Mouse (Mus musculus) testis, adult 2 months (tissue): ENCODE measurements around the gene Aspg. TPM values are rescaled to one million over a fixed set of nuclear protein-coding genes. Genes with fewer than 3 reads are reported as not detected.

Source experiments
- H3K27ac ChIP-seq: fragments of 200-500 bp; 2 replicates; pipeline ENCODE4 v1.5.1; 2012; ENCODE audit warnings: low read depth, low read length; ENCODE audit not compliant: control insufficient read depth, insufficient read depth
- H3K27me3 ChIP-seq: fragments of 200-500 bp; 2 replicates; pipeline ENCODE4 v1.6.1; 2012; ENCODE audit warnings: mild to moderate bottlenecking, low read length, moderate library complexity; ENCODE audit not compliant: control insufficient read depth, insufficient read depth
- H3K36me3 ChIP-seq: fragments of 200-500 bp; 2 replicates; pipeline ENCODE4 v1.6.1; 2012; ENCODE audit warnings: mild to moderate bottlenecking, low read length; ENCODE audit not compliant: control insufficient read depth, insufficient read depth
- H3K4me1 ChIP-seq: fragments of 200-500 bp; 2 replicates; pipeline ENCODE4 v1.6.1; 2012; ENCODE audit warnings: low read length; ENCODE audit not compliant: control insufficient read depth, insufficient read depth
- H3K4me3 ChIP-seq: fragments of 200-500 bp; 2 replicates; pipeline ENCODE4 v1.5.1; 2012; ENCODE audit warnings: low read depth, mild to moderate bottlenecking, low read length, moderate library complexity, mixed read lengths; ENCODE audit not compliant: control insufficient read depth
- CTCF ChIP-seq: fragments of 200-500 bp; IDR thresholded peaks from 2 replicates; pipeline ENCODE4 v1.5.1; 2012; ENCODE audit warnings: low read depth, mild to moderate bottlenecking, inconsistent platforms, low read length, moderate library complexity; ENCODE audit not compliant: control insufficient read depth, insufficient read depth, insufficient replicate concordance
- POLR2A ChIP-seq: fragments of 200-500 bp; IDR thresholded peaks from 2 replicates; pipeline ENCODE4 v1.6.1; 2012; ENCODE audit warnings: low read depth, mild to moderate bottlenecking, inconsistent platforms, low read length, moderate library complexity; ENCODE audit not compliant: control insufficient read depth
- polyA plus RNA-seq: library from polyadenylated mRNA; depleted of rRNA; stranded (reverse); fragments of >200 nt; gene quantifications from 2 replicates; pipeline ENCODE4 v1.2.3, GENCODE M21; 2012

Aspg gene
- polyA plus RNA-seq, 1 experiment: 1.2 TPM

DNA sequence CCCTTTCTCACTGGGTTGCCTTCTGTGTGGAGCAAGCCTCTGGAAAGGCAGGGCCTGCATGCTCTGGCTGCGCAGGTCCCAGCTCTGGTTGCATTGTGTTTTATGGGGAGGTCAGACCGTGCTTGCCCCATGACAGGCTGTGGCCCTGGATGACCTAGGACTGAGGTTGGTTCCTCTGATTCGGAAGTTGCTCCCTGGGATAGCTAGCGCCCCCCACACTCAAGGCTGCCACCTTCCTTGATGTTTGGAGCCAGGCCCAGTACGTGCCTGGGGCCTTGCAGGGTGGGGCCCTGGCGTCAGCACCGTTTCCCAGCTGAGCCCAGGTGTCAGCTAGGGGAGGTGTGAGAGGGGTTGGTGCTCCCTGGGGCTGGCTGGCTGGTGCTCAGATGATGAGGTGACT, 43.5 kb downstream of the Aspg start:
- H3K27me3 ChIP-seq: no peaks in the 10 kb centered on the region; the same call in 1 of the 2 replicates

DNA sequence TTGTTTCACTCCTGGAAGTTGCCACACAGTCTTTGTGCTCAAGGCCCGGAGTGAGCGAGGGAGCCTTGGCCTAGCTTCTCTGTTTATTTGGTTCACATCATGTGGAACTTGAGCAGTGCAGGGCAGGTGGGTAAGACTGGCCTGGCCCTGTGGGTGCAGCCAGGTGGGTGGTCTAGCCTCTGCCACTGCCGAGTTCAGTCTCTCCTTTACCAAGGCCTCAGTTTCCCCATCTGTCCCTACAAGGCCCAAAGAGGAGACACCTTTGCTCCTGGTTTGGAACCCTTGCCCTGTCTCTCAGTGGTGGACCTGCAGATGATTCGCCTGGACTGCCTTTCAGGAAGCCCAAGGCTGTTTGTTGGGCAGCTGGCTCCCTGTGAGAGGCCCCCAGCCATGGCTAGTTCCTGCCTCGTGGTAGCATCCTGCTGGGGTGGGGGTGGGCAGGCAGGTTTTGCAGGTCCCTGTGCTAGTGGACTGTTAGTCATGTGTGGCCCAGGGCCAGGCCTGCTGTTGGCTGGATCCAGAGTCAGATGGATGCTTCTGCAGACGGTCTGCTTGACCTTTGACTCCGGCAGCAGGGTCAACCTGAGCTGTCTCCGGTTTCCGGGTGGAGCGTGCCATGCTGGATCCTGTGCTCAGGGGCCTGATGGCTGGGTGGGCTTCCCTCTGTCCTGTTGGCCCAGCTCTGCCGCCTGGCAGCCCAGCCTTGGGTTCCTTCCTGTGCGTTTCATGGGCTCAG, 44.9 kb downstream of the Aspg start:
- Histone ChIP-seq H3K36me3 (no peaks in the 10 kb centered on the region), H3K4me1 (peaks cover 10% of the 10 kb centered on the region), H3K4me3 (no peak overlapping the region), H3K27me3 (no peaks in the 10 kb centered on the region), H3K27ac (no peak overlapping the region)
- TF ChIP-seq POLR2A (no peak), CTCF (no peak)

More for the DNA sequence above, 43.5 kb downstream of the Aspg start:
- H3K36me3 ChIP-seq: no peaks in the 10 kb centered on the region
- peaks cover 15% of the 10 kb centered on the region for H3K4me1 ChIP-seq
- H3K4me3 ChIP-seq: no peak overlapping the region
- TF ChIP-seq CTCF: no peak
- no peak; the same call in 1 of the 2 replicates for TF ChIP-seq POLR2A
- no peak overlapping the region for H3K27ac ChIP-seq

DNA sequence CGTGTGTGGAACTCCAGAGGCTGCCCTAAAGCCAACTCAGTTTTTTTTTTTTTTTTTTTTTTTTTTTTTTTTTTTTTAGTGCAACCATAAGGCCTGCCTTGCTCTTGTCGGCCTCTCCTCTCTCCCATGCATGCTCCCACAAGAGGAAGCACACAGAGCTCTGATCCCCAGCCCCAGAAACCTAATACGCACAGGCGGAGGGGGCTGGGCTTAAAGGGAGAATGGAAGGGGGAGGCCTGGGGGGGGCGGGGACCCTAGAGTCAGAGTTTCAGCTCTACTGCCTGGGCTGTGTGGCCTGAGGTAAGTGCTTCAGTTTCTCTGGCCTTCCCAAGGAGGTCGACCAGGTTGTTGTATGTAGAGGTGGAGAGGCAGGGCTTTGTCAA, 45.5 kb downstream of the Aspg start:
- no peaks in the 10 kb centered on the region for H3K36me3 ChIP-seq
- TF ChIP-seq CTCF: no peak
- no peak for TF ChIP-seq POLR2A
- no peak overlapping the region for H3K4me3 ChIP-seq
- peaks cover 8% of the 10 kb centered on the region for H3K4me1 ChIP-seq
- no peak overlapping the region for H3K27ac ChIP-seq
- no peaks in the 10 kb centered on the region for H3K27me3 ChIP-seq

DNA sequence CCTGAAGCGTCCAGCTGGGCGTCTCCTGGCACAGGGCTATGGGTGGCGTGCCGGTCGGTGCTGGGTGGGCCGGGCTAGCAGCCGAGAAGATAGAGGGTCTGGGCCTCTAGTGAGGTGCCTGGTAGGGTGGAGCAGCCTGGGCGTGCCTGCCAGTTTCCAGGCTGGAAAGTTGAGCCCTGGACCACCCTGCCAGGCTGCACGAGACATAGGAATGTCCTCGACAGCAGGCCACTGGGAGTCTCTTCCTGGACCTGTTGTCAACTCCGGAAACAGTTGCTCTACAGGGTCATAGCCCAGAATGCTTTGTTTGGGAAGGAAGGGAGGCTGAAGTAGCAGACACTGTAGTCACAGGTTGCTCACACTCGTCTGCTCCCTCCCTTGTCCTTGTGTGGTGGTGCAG, 47.1 kb downstream of the Aspg start:
- no peak overlapping the region for H3K27ac ChIP-seq
- no peaks in the 10 kb centered on the region for H3K36me3 ChIP-seq
- H3K4me3 ChIP-seq: no peak overlapping the region
- H3K4me1 ChIP-seq: peaks cover 6% of the 10 kb centered on the region
- no peaks in the 10 kb centered on the region for H3K27me3 ChIP-seq
- TF ChIP-seq CTCF (no peak), POLR2A (no peak)

DNA sequence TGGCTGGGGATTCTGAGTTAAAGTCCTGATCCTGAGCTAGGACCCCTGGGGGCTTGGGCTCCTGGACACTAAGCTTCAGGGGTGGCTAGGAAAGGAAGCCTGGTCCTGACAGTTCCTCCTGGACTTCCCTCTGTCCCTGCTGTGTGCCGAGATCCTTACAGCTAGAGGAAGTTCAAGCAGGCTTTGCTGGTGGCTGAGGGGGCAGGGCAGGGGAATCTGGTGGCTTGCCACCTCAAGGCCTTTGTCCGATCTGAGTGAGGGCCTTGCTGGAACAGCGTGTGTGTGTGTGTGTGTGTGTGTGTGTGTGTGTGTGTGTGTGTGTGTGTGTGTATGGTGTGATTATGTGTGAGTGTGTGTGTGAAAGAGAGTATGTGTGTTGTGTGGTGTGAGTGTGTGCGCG, 48.0 kb downstream of the Aspg start:
- peaks cover 6% of the 10 kb centered on the region for H3K4me1 ChIP-seq
- no peak overlapping the region for H3K4me3 ChIP-seq
- H3K27me3 ChIP-seq: no peaks in the 10 kb centered on the region
- no peak for TF ChIP-seq POLR2A
- TF ChIP-seq CTCF: no peak
- no peak overlapping the region for H3K27ac ChIP-seq
- H3K36me3 ChIP-seq: no peaks in the 10 kb centered on the region

DNA sequence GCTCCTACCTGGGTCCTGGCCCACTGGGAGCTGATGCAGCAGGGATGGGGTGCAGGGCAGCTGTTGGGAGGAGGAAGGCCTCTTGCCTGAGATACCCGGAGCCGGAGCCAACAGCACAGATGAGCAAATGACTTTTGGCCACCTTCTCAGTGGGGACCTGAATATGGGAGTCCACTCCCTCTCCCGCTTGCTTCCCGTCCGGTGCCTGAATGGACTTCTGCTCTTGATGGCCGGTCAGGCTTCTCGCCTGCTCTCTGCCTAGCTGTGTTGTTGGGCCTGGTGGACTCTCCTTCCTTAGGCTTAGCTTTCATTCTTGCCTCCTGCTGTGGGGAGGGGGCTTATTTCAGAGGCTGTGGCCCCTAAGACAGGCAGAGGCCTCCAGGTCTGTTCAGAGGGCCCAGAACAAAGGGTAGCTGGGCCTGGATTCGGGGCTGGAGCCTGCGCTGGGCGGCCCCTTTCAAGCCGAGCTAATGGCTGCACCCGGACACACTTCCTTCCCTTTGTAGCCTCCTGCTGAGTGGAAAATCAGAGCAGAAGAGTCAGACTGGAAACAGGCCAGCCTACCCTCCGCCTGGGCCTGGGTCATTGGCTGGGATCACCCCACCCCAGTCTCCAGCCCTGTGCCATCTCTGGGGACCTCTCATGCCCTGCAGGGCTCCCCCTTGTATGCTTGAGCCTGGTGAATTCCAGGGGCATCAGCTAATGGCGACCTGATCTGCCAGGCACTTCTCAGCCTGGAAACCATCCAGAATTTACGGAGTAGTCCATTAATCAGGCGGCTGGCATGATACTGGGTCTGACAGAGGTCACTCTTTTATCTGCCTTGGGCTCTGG, 49.0 kb downstream of the Aspg start:
- Histone ChIP-seq H3K36me3 (no peaks in the 10 kb centered on the region), H3K4me1 (peaks cover 6% of the 10 kb centered on the region), H3K27me3 (no peaks in the 10 kb centered on the region), H3K27ac (no peak overlapping the region), H3K4me3 (no peak overlapping the region)
- TF ChIP-seq POLR2A (no peak), CTCF (no peak)

DNA sequence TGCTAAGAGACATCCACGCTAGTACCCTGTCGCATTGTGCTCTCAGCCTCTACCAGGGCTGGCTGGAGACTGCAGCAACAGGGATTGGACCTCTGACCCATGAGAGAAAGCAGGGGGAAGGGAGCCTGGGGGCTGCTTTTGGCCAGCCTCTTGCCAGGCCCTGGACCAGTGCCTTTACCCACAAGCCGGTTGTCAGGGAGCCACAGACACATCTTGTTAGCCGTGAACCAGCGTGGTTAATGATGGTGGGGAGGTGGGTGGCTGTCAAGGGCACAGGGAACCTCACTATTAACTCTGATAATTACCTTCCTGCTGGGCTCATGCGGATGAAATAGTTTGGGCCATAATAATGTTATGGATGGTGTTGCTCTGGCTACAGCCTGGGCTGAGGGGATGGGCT, 50.3 kb downstream of the Aspg start:
- no peaks in the 10 kb centered on the region for H3K4me1 ChIP-seq
- no peak overlapping the region for H3K4me3 ChIP-seq
- no peaks in the 10 kb centered on the region for H3K36me3 ChIP-seq
- no peak for TF ChIP-seq CTCF
- no peak for TF ChIP-seq POLR2A
- no peaks in the 10 kb centered on the region for H3K27me3 ChIP-seq
- H3K27ac ChIP-seq: no peak overlapping the region
